Comparison of ENCODE assay signal across 7 mouse cellular contexts in genomic region chr5:136986695-136987137, GRCm38 (mm10). TPM values are rescaled to one million over a fixed set of nuclear protein-coding genes. Genes with fewer than 3 reads are reported as not detected.
A peak's percentile ranks its signal among the peaks of the same experiment; 100 is the strongest.
DNase-seq lines count a peak whose midpoint lies in the region; ATAC-seq and TF ChIP-seq lines count a peak whose summit lies in the region.

Gene Plod3 (plus strand): TSS chr5:136987019.

- peak; percentile 86 for ATAC-seq in intestine, postnatal 0 days
- ATAC-seq in midbrain, embryonic 12.5 days (ENCODE audit: low FRiP score, low read depth) = peak; percentile 89

- under 1% methylated on average over 26 of the region's 26 CpGs for WGBS in embryonic facial prominence, embryonic 10.5 days
- WGBS in intestine, postnatal 0 days = under 1% methylated on average over 26 of the region's 26 CpGs
- under 1% methylated on average over 26 of the region's 26 CpGs for WGBS in midbrain, embryonic 12.5 days
- WGBS in small intestine, adult 2 months = under 1% methylated on average over 26 of the region's 26 CpGs

- no peaks in the 10 kb centered on the region for H3K27me3 ChIP-seq in embryonic facial prominence, embryonic 10.5 days (replicated peaks; ENCODE audit: low read depth, poor library complexity, severe bottlenecking)
- no peaks in the 10 kb centered on the region for H3K27me3 ChIP-seq in intestine, postnatal 0 days (replicated peaks; ENCODE audit: control insufficient read depth, insufficient read depth, low read length)
- no peaks in the 10 kb centered on the region for H3K27me3 ChIP-seq in midbrain, embryonic 12.5 days
- H3K27me3 ChIP-seq in small intestine, adult 2 months (ENCODE audit: control insufficient read depth, insufficient read depth, low read length) = no peaks in the 10 kb centered on the region

- no peaks in the 10 kb centered on the region for H3K9me3 ChIP-seq in embryonic facial prominence, embryonic 10.5 days
- no peaks in the 10 kb centered on the region for H3K9me3 ChIP-seq in intestine, postnatal 0 days (ENCODE audit: control insufficient read depth)
- H3K9me3 ChIP-seq in midbrain, embryonic 12.5 days = no peaks in the 10 kb centered on the region

- peak within 1 kb of the TSS; percentile 94 for H3K4me3 ChIP-seq in embryonic facial prominence, embryonic 10.5 days
- peak within 1 kb of the TSS; percentile 96 for H3K4me3 ChIP-seq in intestine, postnatal 0 days (ENCODE audit: low read depth, low read length)
- peak within 1 kb of the TSS; percentile 92 for H3K4me3 ChIP-seq in midbrain, embryonic 12.5 days
- peak within 1 kb of the TSS; percentile 96 for H3K4me3 ChIP-seq in small intestine, adult 2 months (ENCODE audit: low read depth, low read length)

- TF ChIP-seq CTCF in intestine, postnatal 0 days (IDR thresholded peaks at IDR 0.05; ENCODE audit: low read depth) = no peak
- no peak for TF ChIP-seq CTCF in small intestine, adult 2 months (IDR thresholded peaks at IDR 0.05; ENCODE audit: extremely low read depth, insufficient read length, insufficient replicate concordance, low read depth, low read length)

- H3K9ac ChIP-seq in intestine, postnatal 0 days (ENCODE audit: low read depth, low read length) = peak within 1 kb of the TSS; percentile 63
- H3K9ac ChIP-seq in midbrain, embryonic 12.5 days (replicated peaks) = peak within 1 kb of the TSS; percentile 93

- intact Hi-C loops in left cerebral cortex, postnatal 4 days (cut with DNase I) = no loop called here

- peaks cover 58% of the 10 kb centered on the region for H3K36me3 ChIP-seq in embryonic facial prominence, embryonic 10.5 days (replicated peaks)
- peaks cover 28% of the 10 kb centered on the region for H3K36me3 ChIP-seq in intestine, postnatal 0 days (ENCODE audit: control insufficient read depth, insufficient read depth)
- peaks cover 42% of the 10 kb centered on the region for H3K36me3 ChIP-seq in midbrain, embryonic 12.5 days
- peaks cover 19% of the 10 kb centered on the region for H3K36me3 ChIP-seq in small intestine, adult 2 months (ENCODE audit: control insufficient read depth, insufficient read depth, low read length)

- peaks cover 22% of the 10 kb centered on the region for H3K4me1 ChIP-seq in embryonic facial prominence, embryonic 10.5 days
- no peaks in the 10 kb centered on the region for H3K4me1 ChIP-seq in intestine, postnatal 0 days (replicated peaks; ENCODE audit: control insufficient read depth, insufficient read depth, low read length)
- peaks cover 18% of the 10 kb centered on the region for H3K4me1 ChIP-seq in midbrain, embryonic 12.5 days
- peaks cover 11% of the 10 kb centered on the region for H3K4me1 ChIP-seq in small intestine, adult 2 months (ENCODE audit: control insufficient read depth, insufficient read depth, insufficient read length, low read length)

- H3K4me2 ChIP-seq in intestine, postnatal 0 days (replicated peaks; ENCODE audit: low read depth) = peak within 1 kb of the TSS; percentile 98
- H3K4me2 ChIP-seq in midbrain, embryonic 12.5 days (replicated peaks) = peak within 1 kb of the TSS; percentile 91

- peak within 1 kb of the TSS; percentile 99 for H3K27ac ChIP-seq in embryonic facial prominence, embryonic 10.5 days (replicated peaks)
- H3K27ac ChIP-seq in intestine, postnatal 0 days (ENCODE audit: low read depth, low read length) = peak within 1 kb of the TSS; percentile 80
- peak within 1 kb of the TSS; percentile 96 for H3K27ac ChIP-seq in midbrain, embryonic 12.5 days (replicated peaks)
- H3K27ac ChIP-seq in small intestine, adult 2 months (ENCODE audit: insufficient read depth, low read depth, low read length) = peak within 1 kb of the TSS; percentile 75

- DNase-seq in adrenal gland, postnatal 10 days = peak; percentile 96
- peak; percentile 98 for DNase-seq in embryonic facial prominence, embryonic 10.5 days (ENCODE audit: low spot score)
- peak; percentile 85 for DNase-seq in gonadal fat pad, adult 2 months (ENCODE audit: low read depth)
- DNase-seq in left cerebral cortex, postnatal 4 days = peak; percentile 99

- TF ChIP-seq POLR2A in small intestine, adult 2 months (IDR thresholded peaks at IDR 0.05; ENCODE audit: low read depth, low read length) = no peak

RNA-seq across cellular contexts. Expression of gene Plod3, which starts in this region (rescaled TPM):
- total RNA-seq in adrenal gland, postnatal 10 days (2021) = 10 to 100 TPM; 43.5 to 49.6 TPM
- polyA plus RNA-seq in embryonic facial prominence, embryonic 10.5 days (2016; fragmentation: Nextera tagmentation; extraction: Ambion mirVana) = 42.6 and 44.6 TPM in 2 replicates
- 66.5 and 85.1 TPM in 2 replicates for polyA plus RNA-seq in gonadal fat pad, adult 2 months (2012; rRNA removed)
- 11.1 and 11.8 TPM in 2 replicates for polyA plus RNA-seq in intestine, postnatal 0 days (2015; fragmentation: Nextera tagmentation; extraction: Ambion mirVana)
- total RNA-seq in left cerebral cortex, postnatal 4 days (2021) = 10 to 100 TPM; 46.7 to 52.1 TPM
- 39.0 and 40.7 TPM in 2 replicates for polyA plus RNA-seq in midbrain, embryonic 12.5 days (2016; fragmentation: Nextera tagmentation; extraction: Ambion mirVana)
- 17.1 and 21.6 TPM in 2 replicates for polyA plus RNA-seq in small intestine, adult 2 months (2012; rRNA removed)

Comparison
In these comparisons a context has a peak if more than half of its experiments do, and no peak if none do; other contexts are left out.
1. Peak in every context shown above with its lines: DNase-seq, ATAC-seq, H3K4me3 ChIP-seq and H3K27ac ChIP-seq.